Mouse (Mus musculus) common myeloid progenitor, adult 5-6 weeks (primary cell): ENCODE measurements at regions not wholly inside any gene's neighbourhood (a gene's known extent, or its start where the extent isn't known, plus 50 kb on each side); places are given as distances from the start of the nearest gene placed in this dataset.
"Not testable (repeated sequence)": the region's sequence is repeated elsewhere in the genome, so short reads cannot be mapped to it uniquely, and the experiment has no call there.

Source experiments
- ATAC-seq: replicated peaks from 2 replicates; pipeline ENCODE4 v1.8.0; 2016; ENCODE audit warnings: low read depth, mild to moderate bottlenecking, moderate TSS enrichment, inconsistent platforms; ENCODE audit not compliant: poor library complexity, severe bottlenecking

DNA sequence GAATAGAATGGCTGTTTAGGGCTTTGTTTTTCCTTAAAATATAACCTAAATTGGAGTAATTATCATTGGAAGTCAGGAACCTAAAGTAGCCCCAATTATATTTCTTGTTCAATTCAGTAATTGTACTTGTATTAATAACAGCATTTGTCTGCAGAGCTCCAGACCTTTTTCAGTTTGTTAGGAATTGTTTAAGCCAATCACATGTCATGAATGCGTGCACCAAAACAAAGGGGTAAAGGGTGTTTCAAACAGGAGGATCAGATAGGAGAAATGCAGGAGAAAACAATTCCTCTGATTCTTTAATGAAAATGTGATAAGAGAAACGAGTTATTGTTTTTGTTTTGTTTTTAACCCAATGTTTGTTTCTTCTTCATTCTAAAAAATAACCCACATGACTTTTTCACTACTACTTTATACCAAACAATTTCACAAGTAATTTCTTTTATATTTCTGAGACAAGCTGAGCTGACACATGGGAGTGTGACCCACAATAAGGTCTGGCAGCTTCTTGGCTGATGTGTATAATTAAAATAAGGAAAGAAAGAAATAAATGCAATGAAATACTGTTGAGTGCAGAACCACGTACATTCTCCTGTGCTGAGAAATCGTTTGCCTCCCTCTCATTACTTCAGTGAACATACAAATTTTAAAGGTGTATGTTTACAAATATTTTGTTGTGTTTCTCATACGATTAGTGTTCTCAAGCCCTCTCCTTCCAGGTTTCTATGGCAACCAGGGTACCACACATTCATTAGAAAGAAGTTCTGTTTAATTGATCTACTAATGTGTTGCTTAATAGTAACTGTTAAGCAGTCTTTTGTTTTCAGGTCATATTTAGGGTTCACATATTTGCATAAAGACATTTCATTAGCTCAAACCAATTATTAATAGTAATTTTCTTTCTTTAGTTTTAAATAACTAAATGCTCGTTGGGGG lies 397.7 kb downstream of the Isl1 start:
- no peak for ATAC-seq

DNA sequence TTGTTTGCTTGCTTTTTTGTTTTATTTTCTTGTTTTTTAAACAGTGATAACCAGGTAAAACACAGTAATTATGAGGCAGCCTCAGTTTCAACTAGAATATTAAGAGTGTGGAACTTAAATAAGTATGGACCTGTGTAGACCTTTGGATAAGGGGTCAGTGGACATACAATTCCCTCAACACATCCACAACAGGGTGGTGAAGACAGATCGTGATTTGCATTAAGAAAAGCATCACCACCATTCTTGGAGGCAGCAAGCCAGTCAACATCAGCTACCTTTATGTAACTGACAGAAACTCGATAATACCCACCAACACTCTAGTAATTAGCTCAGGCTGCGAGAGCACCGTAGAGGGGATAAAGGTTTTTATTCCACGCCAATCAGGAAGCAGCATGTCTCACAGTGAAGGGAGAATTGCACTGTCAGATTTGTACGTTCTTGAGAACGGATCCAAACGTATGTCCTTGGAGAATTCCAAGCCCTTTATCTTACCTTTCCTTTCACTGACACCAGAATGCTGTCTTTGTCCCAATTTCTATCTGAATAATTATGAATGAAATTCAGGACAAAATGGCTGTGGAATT lies 398.5 kb downstream of the Isl1 start:
- no peak for ATAC-seq

DNA sequence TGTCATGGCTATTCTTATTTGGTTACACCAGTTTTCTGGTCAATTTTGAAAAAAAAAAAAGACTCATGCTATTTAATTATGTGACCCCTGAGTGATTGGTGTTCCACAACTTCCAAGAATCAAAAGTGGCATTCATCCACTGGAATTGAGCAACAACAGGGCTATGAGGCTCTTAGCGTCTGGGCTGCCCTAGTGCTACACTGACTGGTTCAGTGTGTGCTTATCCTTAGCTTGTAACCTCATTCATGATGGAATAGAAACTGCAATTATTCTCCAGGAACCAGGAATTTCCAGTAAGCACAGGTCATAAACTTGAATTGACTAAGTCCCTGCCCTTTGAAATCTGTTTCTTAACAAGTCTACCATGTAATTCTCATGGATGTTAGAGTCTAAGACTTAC lies 428.9 kb downstream of the Isl1 start:
- no peak for ATAC-seq

DNA sequence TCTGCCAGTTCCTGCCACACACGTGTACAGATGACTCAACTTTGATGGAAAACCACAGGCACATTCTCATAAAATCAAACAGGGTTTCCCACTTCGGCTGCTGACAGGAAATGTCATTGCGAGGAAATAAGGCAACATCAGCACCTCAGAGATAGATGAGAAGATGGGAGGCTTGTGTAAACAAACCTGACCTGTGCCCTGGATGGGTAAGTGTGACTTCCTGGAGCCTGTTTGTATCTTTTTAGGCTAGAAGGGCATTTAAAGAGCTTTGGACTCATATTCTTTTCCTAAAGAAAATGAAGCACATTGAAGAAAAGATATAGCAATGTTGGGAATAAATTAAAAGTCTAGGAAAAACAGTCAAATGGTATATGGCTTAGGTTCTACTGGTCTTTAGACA lies 449.0 kb downstream of the Isl1 start:
- no peak for ATAC-seq

DNA sequence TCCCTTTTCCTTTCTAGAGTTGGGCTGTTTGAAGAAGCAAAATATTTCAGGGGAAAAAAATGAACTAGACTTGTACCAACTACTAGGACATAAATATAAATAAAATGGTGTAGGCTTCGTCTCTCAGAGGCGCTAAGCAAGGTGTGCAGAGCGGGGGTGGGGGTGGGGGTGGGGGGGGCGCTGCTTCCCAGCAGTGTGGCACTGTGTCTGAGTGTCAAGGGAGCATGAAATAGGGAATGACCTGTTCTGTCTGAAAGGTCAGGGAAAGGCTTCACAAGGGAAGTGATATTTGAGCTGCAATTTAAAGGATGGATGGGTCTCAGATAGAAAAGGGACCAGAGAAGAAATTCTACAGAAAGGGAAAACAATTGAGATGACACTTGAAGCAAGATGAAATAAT lies 452.9 kb downstream of the Isl1 start:
- no peak for ATAC-seq

DNA sequence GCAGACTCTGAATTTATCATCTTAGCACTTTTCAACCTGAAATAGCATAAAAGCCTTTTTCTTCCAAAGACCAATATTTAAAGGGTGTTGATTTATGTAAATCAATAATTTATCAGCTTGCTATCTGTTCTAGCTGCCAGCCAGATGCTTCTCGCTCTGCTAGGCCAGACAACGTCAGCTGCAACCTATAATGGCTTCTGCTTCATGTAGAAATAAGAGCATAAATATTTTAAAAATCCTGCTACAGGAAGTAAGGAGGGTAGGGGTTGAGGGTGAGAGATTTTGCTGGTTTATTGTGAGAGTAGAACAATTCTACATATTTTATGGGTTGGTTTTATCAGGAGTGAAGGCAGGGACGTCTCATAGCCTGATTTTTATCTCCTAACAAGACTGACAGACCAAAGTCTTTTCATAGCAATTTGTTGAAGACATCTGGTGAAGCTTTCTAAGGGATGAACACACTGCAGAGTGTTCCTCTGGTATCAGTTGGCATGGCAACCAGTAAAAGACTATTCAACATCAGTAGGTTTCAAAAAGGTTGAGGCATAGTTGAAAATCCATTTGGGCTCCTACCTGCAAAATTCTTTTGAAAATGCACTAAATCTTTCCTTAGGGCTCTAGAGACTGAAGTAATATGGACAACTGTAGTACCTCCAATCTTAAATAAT lies 456.7 kb downstream of the Isl1 start:
- no peak for ATAC-seq

DNA sequence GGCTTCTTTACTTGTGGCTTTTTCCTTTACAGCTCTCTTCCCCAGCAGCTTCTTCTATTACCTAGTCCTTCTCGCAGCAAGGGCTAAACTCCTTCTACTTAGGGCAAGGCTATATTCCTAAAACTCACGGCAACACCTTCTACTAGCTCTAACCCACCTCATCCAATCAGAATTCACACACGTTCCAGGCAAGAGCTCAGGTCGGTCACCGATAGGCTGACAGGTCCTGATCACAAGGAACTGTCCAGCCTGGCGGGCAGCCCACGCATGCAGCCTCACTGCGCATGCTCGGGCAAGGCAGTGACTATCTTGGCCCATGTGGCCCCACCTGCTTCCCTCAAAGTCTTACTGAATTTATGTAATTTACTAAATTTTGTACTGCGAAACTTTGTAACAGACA lies 466.4 kb downstream of the Isl1 start:
- no peak for ATAC-seq

DNA sequence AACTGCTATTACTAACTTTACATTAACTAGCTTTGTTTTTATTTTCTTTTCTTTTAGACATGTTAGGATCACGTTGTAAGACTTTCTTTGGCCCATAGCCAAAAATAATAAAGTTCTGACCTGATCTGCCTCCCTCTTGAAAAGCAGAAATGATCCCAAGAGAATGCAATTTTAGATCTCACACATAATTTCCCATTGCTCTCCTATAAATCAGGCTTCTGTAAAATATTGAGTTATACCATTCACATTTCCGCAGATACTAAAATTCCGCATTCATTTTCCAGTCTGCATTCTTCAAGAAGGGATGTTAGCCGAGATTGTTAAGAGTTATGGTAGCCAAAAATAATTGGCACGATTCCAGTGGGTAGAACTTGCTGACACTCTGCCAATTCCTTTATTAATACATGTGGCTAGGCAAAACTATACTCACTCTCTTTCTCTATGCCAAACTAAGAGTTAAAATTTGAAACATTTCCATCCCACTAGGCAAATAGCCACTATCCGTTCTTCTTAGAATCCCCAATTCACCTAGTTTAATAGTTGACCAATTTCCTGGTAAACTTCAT lies 473.2 kb downstream of the Isl1 start:
- no peak for ATAC-seq

DNA sequence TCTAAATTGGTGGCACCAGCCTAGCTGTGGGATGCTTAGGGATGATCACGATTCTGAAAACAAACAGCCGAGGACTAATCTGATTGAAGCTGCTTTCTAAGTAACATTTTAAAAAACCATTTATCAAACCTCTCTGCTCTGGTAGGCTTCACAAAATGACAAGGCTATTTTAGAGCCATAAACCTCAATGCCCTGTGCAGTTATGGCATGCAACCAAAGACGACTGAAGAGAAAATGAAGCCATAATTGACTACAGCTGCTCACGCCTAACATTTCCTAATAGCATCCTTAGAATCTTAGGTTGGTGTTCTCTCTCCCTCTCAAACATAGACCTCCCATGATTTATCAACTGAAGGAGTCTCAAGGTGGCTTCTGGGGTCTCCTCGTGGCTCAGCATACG lies 484.3 kb downstream of the Isl1 start:
- ATAC-seq, result no peak

DNA sequence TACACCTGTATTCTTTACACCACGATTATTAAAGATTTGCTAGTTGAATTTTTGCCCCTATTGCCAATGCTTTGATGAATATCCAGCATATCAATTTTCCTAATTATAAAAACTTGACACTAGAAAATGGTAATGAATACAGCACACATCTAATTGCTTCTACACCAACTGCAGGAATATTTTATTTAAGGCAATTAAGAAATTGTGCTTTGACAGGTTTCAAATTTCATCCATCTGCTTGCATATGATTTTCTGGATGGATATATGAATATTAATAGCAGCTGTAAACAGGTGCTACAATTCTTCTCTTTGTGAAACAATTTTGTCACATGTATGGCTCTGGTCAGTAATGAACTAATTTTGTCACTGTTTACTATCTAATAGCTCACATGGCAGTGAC lies 487.0 kb downstream of the Isl1 start:
- no peak for ATAC-seq

DNA sequence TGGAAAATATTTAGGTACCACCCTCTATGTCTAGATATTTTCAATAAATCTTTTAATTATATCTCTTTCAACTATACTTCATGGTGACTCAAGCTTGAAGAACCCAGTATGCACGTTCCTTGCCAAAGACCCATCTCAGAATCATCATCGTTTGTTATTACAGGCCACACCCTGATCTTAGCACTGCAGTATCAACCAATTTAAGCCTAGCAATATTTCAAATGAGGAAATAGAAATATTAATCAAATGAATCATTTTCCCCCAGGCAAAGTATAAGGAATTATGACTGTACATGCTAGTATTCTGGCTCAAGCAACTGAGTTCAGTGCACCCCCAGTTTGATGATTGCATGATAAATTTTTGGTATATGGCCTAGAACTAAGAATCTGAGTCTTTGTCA lies 495.3 kb downstream of the Isl1 start:
- ATAC-seq, result no peak

DNA sequence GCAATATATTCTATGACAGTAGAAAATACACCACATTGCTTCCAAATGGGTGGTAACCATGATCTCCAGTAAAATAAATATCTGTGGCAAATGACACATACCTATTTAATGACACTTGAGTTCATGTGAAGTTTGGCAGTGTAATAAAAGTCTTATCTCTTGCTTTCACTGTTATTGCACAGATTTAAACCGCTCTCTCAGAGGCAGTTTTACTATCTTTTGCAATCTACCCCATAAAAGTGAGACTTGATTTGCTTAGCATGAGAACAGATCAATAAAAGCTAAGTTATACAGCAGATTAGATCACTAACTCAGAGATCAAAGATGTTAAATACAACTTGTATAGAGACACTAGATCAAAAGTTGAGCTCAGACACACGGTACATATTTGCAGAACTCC lies 510.2 kb downstream of the Isl1 start:
- no peak for ATAC-seq

DNA sequence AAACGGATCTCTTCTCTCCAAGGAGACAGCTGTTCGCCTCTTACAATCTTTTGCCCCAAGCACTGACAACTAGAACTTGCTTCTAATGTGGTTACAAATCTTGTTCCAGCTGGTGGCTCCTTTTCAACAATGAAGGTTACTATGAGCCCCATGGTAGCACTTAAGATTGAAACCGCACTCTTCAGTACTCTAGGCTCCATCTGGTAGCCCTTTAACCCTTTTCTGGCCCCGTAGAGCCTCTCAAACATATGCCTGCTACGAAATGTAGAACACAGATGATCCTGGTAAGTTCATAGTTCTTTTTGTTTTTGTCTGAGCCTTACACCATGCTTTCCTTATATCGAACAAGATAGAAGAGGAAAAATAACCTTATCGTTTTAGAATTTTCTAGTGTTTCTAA lies 558.2 kb downstream of the Isl1 start:
- no peak for ATAC-seq

DNA sequence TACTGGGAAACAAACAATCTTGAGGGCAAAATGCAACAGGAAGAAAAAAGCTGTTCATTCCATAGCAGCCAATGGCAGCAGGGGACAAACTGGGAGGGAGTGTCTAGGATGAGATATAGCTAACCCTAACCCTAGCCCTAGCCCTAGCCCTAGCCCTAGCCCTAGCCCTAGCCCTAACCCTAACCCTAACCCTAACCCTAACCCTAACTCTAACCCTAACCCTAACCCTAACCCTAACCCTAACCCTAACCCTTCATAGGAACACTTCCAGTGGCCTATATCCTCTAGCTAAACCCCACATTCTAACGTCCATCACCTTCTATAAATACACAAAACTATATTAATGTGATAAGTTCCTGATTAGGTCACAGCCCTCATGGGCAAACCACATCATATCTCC lies 567.4 kb downstream of the Isl1 start:
- not testable (repeated sequence) for ATAC-seq

DNA sequence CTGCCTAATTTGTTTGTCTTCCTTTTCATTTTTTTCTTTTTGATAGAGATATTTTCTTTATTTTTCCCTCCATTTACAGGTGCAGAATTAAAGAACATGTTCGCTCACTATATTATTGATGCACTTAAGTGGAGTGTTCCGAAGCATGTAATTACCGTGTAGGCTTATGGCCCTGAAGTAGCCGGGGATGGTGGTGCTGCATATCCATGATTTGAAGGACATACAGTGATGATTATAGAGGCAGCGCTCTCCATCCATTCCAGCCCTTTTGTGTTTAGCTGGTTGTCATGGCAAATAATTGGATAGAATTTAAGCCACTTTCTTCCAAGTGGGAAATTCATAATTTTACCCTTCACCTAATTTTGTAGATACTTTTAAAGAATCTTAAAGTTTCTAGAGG lies 581.5 kb downstream of the Isl1 start:
- ATAC-seq, result no peak

DNA sequence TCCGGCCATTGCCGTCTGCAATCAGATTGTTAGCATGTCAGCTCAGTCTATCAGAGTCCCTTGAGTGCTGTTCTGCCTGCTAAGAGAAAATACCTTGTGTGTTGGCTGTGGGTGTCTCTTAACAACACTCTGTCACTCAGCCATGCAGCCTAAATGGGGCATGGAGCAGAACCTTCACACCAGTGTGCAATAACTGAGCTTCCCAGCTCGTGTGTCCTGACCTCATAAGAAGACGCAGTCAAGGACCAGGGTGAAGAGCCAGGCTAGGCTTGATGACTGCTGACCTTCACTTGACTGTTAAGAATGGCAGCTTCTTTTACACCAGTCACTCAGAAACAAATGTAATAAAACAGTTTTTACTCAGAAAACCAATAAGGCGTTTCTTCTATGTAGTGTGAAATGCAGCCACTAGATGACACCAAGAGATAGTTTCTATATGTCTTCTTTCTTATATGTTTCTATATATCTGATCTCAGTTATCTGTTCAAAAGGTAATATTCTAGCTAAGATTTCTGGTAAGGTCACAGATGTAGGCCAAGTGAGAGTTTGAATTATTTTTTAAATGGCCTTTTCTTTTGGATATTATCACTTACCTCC lies 584.0 kb downstream of the Isl1 start:
- no peak for ATAC-seq

DNA sequence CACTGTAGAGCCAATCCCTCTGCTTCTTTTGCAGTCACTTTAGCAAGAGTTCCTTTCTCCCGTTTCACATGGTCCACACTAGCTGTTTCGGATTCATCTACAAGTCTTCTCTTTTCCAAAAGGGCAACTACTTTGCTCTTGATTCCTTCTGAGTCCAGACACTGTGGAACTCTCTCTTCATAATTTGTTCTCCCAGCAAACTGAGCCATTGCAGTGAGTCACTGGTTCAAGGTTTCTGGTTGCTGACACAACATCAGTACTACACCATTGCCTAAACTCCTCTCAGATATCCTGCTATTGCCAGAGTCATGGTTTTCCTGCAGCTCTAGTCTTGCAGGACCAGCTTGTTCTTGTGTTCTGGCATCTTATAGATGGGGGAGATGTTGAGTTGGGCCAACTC lies 590.2 kb downstream of the Isl1 start:
- no peak for ATAC-seq

DNA sequence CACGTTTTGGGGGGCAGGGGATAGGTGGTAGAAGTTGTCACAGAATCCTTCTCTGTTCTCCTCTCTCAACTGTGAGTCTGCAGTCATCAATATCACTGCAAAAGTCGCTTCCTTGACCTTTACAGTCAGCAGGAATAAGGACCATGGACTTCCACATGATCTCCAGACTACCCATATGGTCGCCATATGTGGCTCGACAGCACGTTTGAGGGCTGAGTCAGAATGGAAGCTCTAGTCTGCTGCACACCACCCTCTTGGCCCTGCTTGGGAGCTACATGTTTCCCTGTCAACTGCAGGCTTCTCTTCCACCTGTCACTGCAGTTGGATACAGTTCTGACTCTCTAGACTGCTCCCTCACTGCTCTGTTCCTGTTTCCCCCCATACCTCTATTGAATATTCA lies 590.6 kb downstream of the Isl1 start:
- ATAC-seq, result no peak

DNA sequence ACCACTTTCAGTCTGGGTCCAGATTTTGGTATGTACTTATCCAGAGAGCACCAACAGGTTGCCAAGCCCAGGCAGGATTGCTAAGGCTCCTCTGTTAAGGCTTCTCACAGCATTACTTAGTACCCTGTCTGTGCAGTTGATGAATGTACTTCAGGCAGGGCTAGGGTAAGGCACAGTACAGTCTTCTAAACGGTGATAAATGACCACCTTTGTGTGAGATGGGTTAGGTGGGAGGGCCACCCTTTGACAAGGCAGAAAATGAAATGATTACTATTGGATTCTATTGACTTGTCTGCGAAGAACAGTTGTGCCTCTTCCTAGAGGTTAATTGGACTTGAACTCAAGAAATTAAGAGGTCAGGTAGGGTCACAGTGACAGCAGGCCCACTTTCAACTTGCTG lies 594.4 kb upstream of the Itga1 start:
- no peak for ATAC-seq

DNA sequence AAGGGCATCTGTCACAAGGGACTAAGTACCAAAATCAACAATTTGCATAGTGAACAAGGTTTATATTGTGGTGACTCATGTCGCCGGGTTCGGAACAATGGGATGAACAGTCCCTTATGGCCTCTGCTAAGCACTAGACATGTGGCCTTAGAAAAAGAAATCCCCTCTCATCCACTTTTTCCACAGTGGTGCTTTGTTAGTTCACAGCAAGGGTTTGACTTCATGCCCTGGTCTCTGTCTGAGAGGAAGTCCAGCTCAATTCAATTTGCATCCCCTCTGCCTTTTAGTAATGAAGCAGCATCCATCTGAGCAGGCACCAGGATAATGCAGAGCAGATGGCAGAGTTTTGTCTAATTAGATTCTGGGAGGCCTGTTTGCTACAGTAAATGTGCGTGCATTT lies 585.7 kb upstream of the Itga1 start:
- ATAC-seq, result no peak

DNA sequence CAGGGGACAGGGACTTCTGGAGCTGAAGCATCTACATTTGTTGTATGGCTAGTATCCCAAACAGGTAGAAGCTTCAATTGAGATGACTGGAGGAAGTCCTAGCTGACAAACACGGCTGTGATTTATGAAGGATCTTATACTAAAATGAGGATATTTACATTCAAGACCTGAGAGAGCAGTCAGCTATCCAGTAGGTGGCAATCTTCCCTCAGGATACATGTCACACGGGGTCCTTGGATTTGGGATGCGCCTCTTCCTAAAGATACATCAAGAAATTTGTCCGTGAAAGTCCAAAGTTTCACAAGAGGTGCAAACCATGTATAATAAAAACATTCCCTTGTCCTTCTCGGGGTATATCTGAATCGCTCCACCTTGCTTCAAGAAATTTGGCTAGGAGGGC lies 577.8 kb upstream of the Itga1 start:
- ATAC-seq, result no peak
